Mouse (Mus musculus) spleen, adult 2 months (tissue): ENCODE data around the gene Tfeb. TPM values are rescaled to one million over a fixed set of nuclear protein-coding genes. Genes with fewer than 3 reads are reported as not detected.

Experiments
- DNase-seq, 2 experiments: peaks; one replicate each; pipeline versions ENCODE4 v3.0.0 to v3.0.0-alpha.2; 2012 to 2021; ENCODE audit warnings: low spot score in 2 of 2, low read depth in 1 of 2
- H3K27ac ChIP-seq: fragments of 200-500 bp; 2 replicates; pipeline ENCODE4 v1.5.1; 2012; ENCODE audit warnings: low read length, inconsistent platforms; ENCODE audit not compliant: insufficient read depth
- H3K27me3 ChIP-seq: fragments of 200-500 bp; 2 replicates; pipeline ENCODE4 v1.6.1; 2012; ENCODE audit warnings: mild to moderate bottlenecking, moderate library complexity, low read length, inconsistent platforms; ENCODE audit not compliant: control insufficient read depth, insufficient read depth
- H3K36me3 ChIP-seq: fragments of 200-500 bp; 2 replicates; pipeline ENCODE4 v1.6.1; 2012; ENCODE audit warnings: mild to moderate bottlenecking, low read length, inconsistent platforms; ENCODE audit not compliant: control insufficient read depth, insufficient read depth
- H3K4me1 ChIP-seq: fragments of 200-500 bp; 2 replicates; pipeline ENCODE4 v1.6.1; 2011; ENCODE audit warnings: inconsistent platforms; ENCODE audit not compliant: control insufficient read depth, insufficient read depth, insufficient read length
- H3K4me3 ChIP-seq: fragments of 200-500 bp; 2 replicates; pipeline ENCODE4 v1.5.1; 2011; ENCODE audit warnings: mild to moderate bottlenecking, inconsistent platforms; ENCODE audit not compliant: insufficient read depth, insufficient read length; ENCODE audit errors: extremely low read depth
- CTCF ChIP-seq: fragments of 200-500 bp; IDR thresholded peaks from 2 replicates; pipeline ENCODE4 v1.5.1; 2011; ENCODE audit warnings: mild to moderate bottlenecking, inconsistent platforms; ENCODE audit not compliant: insufficient read depth, insufficient read length, insufficient replicate concordance; ENCODE audit errors: extremely low read depth
- POLR2A ChIP-seq: fragments of 200-500 bp; IDR thresholded peaks from 2 replicates; pipeline ENCODE4 v1.6.1; 2011; ENCODE audit warnings: low read depth, low read length, inconsistent platforms
- WGBS: fragments of 180-500 bp; shearing (Covaris S2); methylation state at CpG from one replicate; pipeline ENCODE4 v1.1.7; 2018; 5-methylcytosine and 5-hydroxymethylcytosine counted together
- polyA plus RNA-seq: library from polyadenylated mRNA; depleted of rRNA; stranded (reverse); fragments of >200 nt; gene quantifications from 2 replicates; pipeline ENCODE4 v1.2.3, GENCODE M21; 2012

Gene Tfeb
- polyA plus RNA-seq, 1 experiment = 110 TPM

GRCm38 (mm10) chr17:47762518-47763340, 25.9 kb downstream of the Tfeb start:
- no peak for TF ChIP-seq CTCF
- TF ChIP-seq POLR2A = no peak
- 83% methylated on average over 13 of the region's 13 CpGs for WGBS
- no peak overlapping the region for H3K27ac ChIP-seq

GRCm38 (mm10) chr17:47765986-47766385, 29.2 kb downstream of the Tfeb start:
- no peak for DNase-seq
- H3K27ac ChIP-seq = peak overlapping the region; percentile 89

More at GRCm38 (mm10) chr17:47762518-47763340, 25.9 kb downstream of the Tfeb start:
- no peak for DNase-seq
- Histone ChIP-seq H3K36me3 (no peaks in the 10 kb centered on the region), H3K27me3 (no peaks in the 10 kb centered on the region), H3K4me1 (peaks cover 35% of the 10 kb centered on the region), H3K4me3 (no peak overlapping the region)

GRCm38 (mm10) chr17:47766407-47767043, 29.7 kb downstream of the Tfeb start:
- Histone ChIP-seq H3K4me1 (peaks cover 37% of the 10 kb centered on the region; the same call in 1 of the 2 replicates), H3K4me3 (no peak overlapping the region), H3K27ac (peak overlapping the region; percentile 89), H3K36me3 (no peaks in the 10 kb centered on the region), H3K27me3 (no peaks in the 10 kb centered on the region)
- WGBS = 60% methylated on average over 6 of the region's 6 CpGs
- TF ChIP-seq CTCF = no peak
- no peak for TF ChIP-seq POLR2A
- DNase-seq = peak in 1 of 2 experiments; percentile 12

More at GRCm38 (mm10) chr17:47765986-47766385, 29.2 kb downstream of the Tfeb start:
- Histone ChIP-seq H3K36me3 (no peaks in the 10 kb centered on the region), H3K4me1 (peaks cover 34% of the 10 kb centered on the region; the same call in 1 of the 2 replicates), H3K4me3 (no peak overlapping the region), H3K27me3 (no peaks in the 10 kb centered on the region)
- no peak for TF ChIP-seq POLR2A
- TF ChIP-seq CTCF = no peak
- WGBS = 48% methylated on average over 4 of the region's 4 CpGs

GRCm38 (mm10) chr17:47767081-47767455, 30.2 kb downstream of the Tfeb start:
- Histone ChIP-seq H3K4me3 (no peak overlapping the region), H3K4me1 (peaks cover 37% of the 10 kb centered on the region; the same call in 1 of the 2 replicates), H3K27me3 (no peaks in the 10 kb centered on the region), H3K36me3 (no peaks in the 10 kb centered on the region), H3K27ac (peak overlapping the region; percentile 89)
- TF ChIP-seq CTCF = no peak
- WGBS = 32% methylated on average over 2 of the region's 2 CpGs
- DNase-seq = no peak

- Histone ChIP-seq H3K4me3 (0 out of 2 replicates have a peak overlapping the region, but pooled peaks have one; percentile 2), H3K27ac (peak overlapping the region; percentile 96), H3K36me3 (no peaks in the 10 kb centered on the region), H3K4me1 (peaks cover 37% of the 10 kb centered on the region; the same call in 1 of the 2 replicates), H3K27me3 (no peaks in the 10 kb centered on the region)
- TF ChIP-seq CTCF = no peak
- TF ChIP-seq POLR2A = no peak
- no peak for DNase-seq
- WGBS = 68% methylated on average over 10 of the region's 17 CpGs
Observed at GRCm38 (mm10) chr17:47767456-47768141, 30.8 kb downstream of the Tfeb start.

- Histone ChIP-seq H3K27ac (peak overlapping the region; percentile 96), H3K4me1 (peaks cover 43% of the 10 kb centered on the region; the same call in 1 of the 2 replicates), H3K27me3 (no peaks in the 10 kb centered on the region), H3K4me3 (peak overlapping the region; percentile 53), H3K36me3 (no peaks in the 10 kb centered on the region)
- 8% methylated on average over 12 of the region's 12 CpGs for WGBS
- TF ChIP-seq POLR2A = no peak; the same call in 1 of the 2 replicates
- TF ChIP-seq CTCF = peak; percentile 62
- peak; percentile 83 to 92 for DNase-seq
Observed at GRCm38 (mm10) chr17:47768707-47769276, 32.0 kb downstream of the Tfeb start.
